Mouse (Mus musculus) intestine, embryonic 16.5 days (tissue): ENCODE measurements around the gene Syt1. TPM values are rescaled to one million over a fixed set of nuclear protein-coding genes. Genes with fewer than 3 reads are reported as not detected.

Experiments used
- ATAC-seq: fragments of 200-750 bp; cut with Nextera tagmentation; 2 replicates; pipeline ENCODE4 v1.8.0; 2017; ENCODE audit warnings: moderate TSS enrichment, moderate library complexity
- H3K27ac ChIP-seq: fragments of 300-500 bp; sonication (generic); 2 replicates; pipeline ENCODE4 v1.5.1; 2014; ENCODE audit warnings: mild to moderate bottlenecking, low read length
- H3K27me3 ChIP-seq: fragments of 300-500 bp; sonication (generic); replicated peaks from 2 replicates; pipeline ENCODE4 v1.6.1; 2014; ENCODE audit warnings: low read length, control low read depth, mixed read lengths; ENCODE audit not compliant: control insufficient read depth, insufficient read depth
- H3K36me3 ChIP-seq: fragments of 300-500 bp; sonication (generic); 2 replicates; pipeline ENCODE4 v1.6.1; 2014; ENCODE audit warnings: low read length, control low read depth; ENCODE audit not compliant: control insufficient read depth, insufficient read depth
- H3K4me1 ChIP-seq: fragments of 300-500 bp; sonication (generic); 2 replicates; pipeline ENCODE4 v1.6.1; 2014; ENCODE audit warnings: low read length, control low read depth, mixed read lengths; ENCODE audit not compliant: control insufficient read depth, insufficient read depth
- H3K4me2 ChIP-seq: fragments of 300-500 bp; sonication (generic); 2 replicates; pipeline ENCODE4 v1.6.1; 2014; ENCODE audit warnings: low read depth, low read length, control low read depth
- H3K4me3 ChIP-seq: fragments of 300-500 bp; sonication (generic); 2 replicates; pipeline ENCODE4 v1.5.1; 2014; ENCODE audit warnings: mild to moderate bottlenecking, low read length
- H3K9ac ChIP-seq: fragments of 300-500 bp; sonication (generic); 2 replicates; pipeline ENCODE4 v1.6.1; 2014; ENCODE audit warnings: low read depth, low read length
- H3K9me3 ChIP-seq: fragments of 300-500 bp; sonication (generic); 2 replicates; pipeline ENCODE4 v1.6.1; 2016; ENCODE audit warnings: low read length, control low read depth; ENCODE audit not compliant: control insufficient read depth
- WGBS: fragments of 180-500 bp; shearing (Covaris S2); extraction: QIAGEN DNeasy Blood & Tissue Kit; methylation state at CpG from one replicate; pipeline ENCODE4 v1.1.7; 2014; 5-methylcytosine and 5-hydroxymethylcytosine counted together
- polyA plus RNA-seq: library from polyadenylated mRNA; unstranded; fragments of >200 nt; fragmentation: Nextera tagmentation; extraction: Ambion mirVana; gene quantifications from 2 replicates; pipeline ENCODE4 v1.2.1, GENCODE M21; 2015

Syt1 gene
- polyA plus RNA-seq, 1 experiment from 2014 or later, result 6.9 TPM

GRCm38 (mm10) chr10:108652831-108653230 lies 358.0 kb downstream of the Syt1 start:
- no peak overlapping the region for H3K4me3 ChIP-seq
- 52% methylated on average over 8 of the region's 8 CpGs for WGBS
- ATAC-seq, result no peak

GRCm38 (mm10) chr10:108652066-108652465 lies 358.7 kb downstream of the Syt1 start:
- ATAC-seq, result no peak
- H3K4me3 ChIP-seq, result no peak overlapping the region
- no peaks in the 10 kb centered on the region for H3K36me3 ChIP-seq
- no peak overlapping the region for H3K9ac ChIP-seq
- WGBS, result 66% methylated on average over 8 of the region's 8 CpGs
- no peaks in the 10 kb centered on the region for H3K4me1 ChIP-seq
- H3K27me3 ChIP-seq, result no peaks in the 10 kb centered on the region
- H3K27ac ChIP-seq, result no peak overlapping the region
- no peak overlapping the region for H3K4me2 ChIP-seq
- H3K9me3 ChIP-seq, result no peaks in the 10 kb centered on the region

More at GRCm38 (mm10) chr10:108652831-108653230, 358.0 kb downstream of the Syt1 start:
- no peaks in the 10 kb centered on the region for H3K9me3 ChIP-seq
- no peaks in the 10 kb centered on the region for H3K27me3 ChIP-seq
- no peaks in the 10 kb centered on the region for H3K36me3 ChIP-seq
- H3K27ac ChIP-seq, result no peak overlapping the region
- H3K9ac ChIP-seq, result no peak overlapping the region
- H3K4me1 ChIP-seq, result no peaks in the 10 kb centered on the region
- H3K4me2 ChIP-seq, result no peak overlapping the region

- Histone ChIP-seq H3K27ac (no peak overlapping the region), H3K4me1 (no peaks in the 10 kb centered on the region), H3K4me2 (no peak overlapping the region), H3K27me3 (no peaks in the 10 kb centered on the region), H3K9ac (no peak overlapping the region), H3K36me3 (no peaks in the 10 kb centered on the region), H3K4me3 (no peak overlapping the region), H3K9me3 (no peaks in the 10 kb centered on the region)
- ATAC-seq, result no peak
- WGBS, result 81% methylated on average over 7 of the region's 7 CpGs
Observed at GRCm38 (mm10) chr10:108649174-108649573, 361.6 kb downstream of the Syt1 start.

GRCm38 (mm10) chr10:108643915-108644314 lies 366.9 kb downstream of the Syt1 start:
- H3K4me2 ChIP-seq, result no peak overlapping the region
- no peak overlapping the region for H3K27ac ChIP-seq
- no peak overlapping the region for H3K4me3 ChIP-seq
- no peaks in the 10 kb centered on the region for H3K27me3 ChIP-seq
- ATAC-seq, result no peak
- H3K36me3 ChIP-seq, result no peaks in the 10 kb centered on the region
- no peak overlapping the region for H3K9ac ChIP-seq
- no peaks in the 10 kb centered on the region for H3K9me3 ChIP-seq
- 63% methylated on average over 5 of the region's 5 CpGs for WGBS
- no peaks in the 10 kb centered on the region for H3K4me1 ChIP-seq

GRCm38 (mm10) chr10:108638095-108638494 lies 372.7 kb downstream of the Syt1 start:
- WGBS, result 76% methylated on average over 5 of the region's 5 CpGs
- no peaks in the 10 kb centered on the region for H3K4me1 ChIP-seq
- no peak overlapping the region for H3K4me3 ChIP-seq
- H3K27ac ChIP-seq, result no peak overlapping the region
- no peaks in the 10 kb centered on the region for H3K9me3 ChIP-seq
- no peaks in the 10 kb centered on the region for H3K27me3 ChIP-seq
- no peak for ATAC-seq
- no peaks in the 10 kb centered on the region for H3K36me3 ChIP-seq
- no peak overlapping the region for H3K9ac ChIP-seq
- no peak overlapping the region for H3K4me2 ChIP-seq

DNA sequence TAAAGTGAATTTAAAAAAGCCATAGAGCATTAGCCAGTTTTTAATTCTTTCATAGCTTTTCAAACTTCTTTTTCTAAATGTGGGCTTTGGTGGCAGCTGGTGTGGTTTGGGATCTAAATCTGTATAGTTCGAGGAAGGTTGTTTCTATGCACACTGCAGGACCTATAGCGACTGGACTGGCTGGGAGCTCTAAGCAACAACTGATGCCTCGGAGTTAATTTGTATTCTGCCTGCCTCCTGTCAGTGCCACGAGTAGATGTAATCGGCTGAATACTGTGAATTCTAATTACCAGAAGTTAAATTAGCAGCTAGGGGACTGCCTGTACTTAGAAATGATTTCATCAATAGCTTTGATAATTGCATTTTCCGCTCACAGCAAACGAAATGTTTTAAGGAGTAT lies 374.7 kb downstream of the Syt1 start:
- Histone ChIP-seq H3K4me2 (no peak overlapping the region), H3K27me3 (no peaks in the 10 kb centered on the region), H3K36me3 (no peaks in the 10 kb centered on the region), H3K9ac (no peak overlapping the region), H3K9me3 (no peaks in the 10 kb centered on the region), H3K4me1 (no peaks in the 10 kb centered on the region), H3K27ac (no peak overlapping the region), H3K4me3 (no peak overlapping the region)
- no peak for ATAC-seq
- 79% methylated on average over 7 of the region's 7 CpGs for WGBS

GRCm38 (mm10) chr10:108635616-108636015 lies 375.2 kb downstream of the Syt1 start:
- WGBS, result 84% methylated on average over 4 of the region's 4 CpGs
- Histone ChIP-seq H3K36me3 (no peaks in the 10 kb centered on the region), H3K4me3 (no peak overlapping the region), H3K9ac (no peak overlapping the region), H3K4me2 (no peak overlapping the region), H3K4me1 (no peaks in the 10 kb centered on the region), H3K27me3 (no peaks in the 10 kb centered on the region), H3K27ac (no peak overlapping the region), H3K9me3 (no peaks in the 10 kb centered on the region)
- no peak for ATAC-seq

DNA sequence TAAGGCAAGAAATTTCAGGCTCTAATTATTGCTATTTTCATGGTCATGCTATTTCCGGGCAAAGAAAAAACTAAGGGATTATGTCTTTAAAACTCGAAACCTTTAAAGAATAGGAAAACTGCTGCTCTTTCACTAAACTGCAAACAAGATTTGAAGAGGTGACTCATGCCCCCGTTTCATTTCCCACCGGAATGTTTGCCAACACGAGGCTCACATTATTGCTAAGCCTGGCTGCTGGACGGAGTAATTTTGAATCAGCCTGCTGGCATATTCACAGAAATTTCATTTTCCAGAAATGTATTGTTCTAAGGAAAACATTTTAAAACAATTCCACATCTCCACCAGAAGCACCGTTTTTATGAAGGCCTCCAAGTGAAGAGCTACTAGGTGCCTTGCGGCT lies 379.9 kb downstream of the Syt1 start:
- Histone ChIP-seq H3K4me2 (no peak overlapping the region), H3K27me3 (no peaks in the 10 kb centered on the region), H3K4me3 (no peak overlapping the region), H3K9me3 (no peaks in the 10 kb centered on the region), H3K4me1 (no peaks in the 10 kb centered on the region), H3K36me3 (no peaks in the 10 kb centered on the region), H3K9ac (no peak overlapping the region), H3K27ac (no peak overlapping the region)
- whole genome bisulfite sequencing, result 90% methylated on average over 8 of the region's 8 CpGs
- no peak for ATAC-seq

GRCm38 (mm10) chr10:108626404-108626803 lies 384.4 kb downstream of the Syt1 start:
- no peak overlapping the region for H3K4me3 ChIP-seq
- H3K4me1 ChIP-seq, result no peaks in the 10 kb centered on the region
- no peak overlapping the region for H3K9ac ChIP-seq
- no peaks in the 10 kb centered on the region for H3K9me3 ChIP-seq
- no peaks in the 10 kb centered on the region for H3K36me3 ChIP-seq
- no peaks in the 10 kb centered on the region for H3K27me3 ChIP-seq
- no peak overlapping the region for H3K4me2 ChIP-seq
- no peak for ATAC-seq
- WGBS, result 16% methylated on average over 3 of the region's 3 CpGs
- no peak overlapping the region for H3K27ac ChIP-seq

DNA sequence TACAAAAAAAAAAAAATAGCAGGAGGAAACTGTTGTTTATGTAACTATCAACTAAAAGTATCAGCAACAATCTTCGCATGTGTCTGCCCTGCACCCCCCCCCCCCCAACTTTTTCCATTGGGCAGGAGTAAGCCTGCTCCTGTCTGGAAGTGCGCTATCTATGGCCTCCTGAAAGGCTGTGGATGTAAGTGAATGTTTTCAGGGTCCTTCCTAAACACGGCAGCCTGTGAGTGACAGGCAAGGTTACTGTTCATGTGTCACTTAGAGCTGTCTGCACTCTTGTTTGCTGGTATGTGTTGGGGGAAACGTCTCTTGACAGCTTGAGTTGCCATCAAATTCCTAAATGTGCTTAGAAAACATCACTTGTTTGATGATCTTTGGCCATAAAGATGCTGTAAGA lies 387.8 kb downstream of the Syt1 start:
- H3K36me3 ChIP-seq, result no peaks in the 10 kb centered on the region
- no peaks in the 10 kb centered on the region for H3K27me3 ChIP-seq
- H3K9me3 ChIP-seq, result no peaks in the 10 kb centered on the region
- no peak for ATAC-seq
- H3K9ac ChIP-seq, result no peak overlapping the region
- no peak overlapping the region for H3K4me2 ChIP-seq
- no peak overlapping the region for H3K4me3 ChIP-seq
- H3K4me1 ChIP-seq, result no peaks in the 10 kb centered on the region
- WGBS, result 59% methylated on average over 4 of the region's 4 CpGs
- H3K27ac ChIP-seq, result no peak overlapping the region
